ENCODE assay signal across 14 mouse cellular contexts in genomic region chr9:123489727-123490343, GRCm38 (mm10). TPM values are rescaled to one million over a fixed set of nuclear protein-coding genes. Genes with fewer than 3 reads are reported as not detected.
DNase-seq lines count a peak whose midpoint lies in the region; ATAC-seq lines count a peak whose summit lies in the region.
"Had no signal": no experiment of that assay in that cellular context is flagged by ENCODE, and none has a peak within 500 bp of the region (broad histone marks: within the 10 kb centered on the region; RNA-seq: fewer than 3 reads in every experiment).

No protein-coding gene starts in this region.

- peaks cover 16% of the 10 kb centered on the region; the same call in 1 of the 2 replicates for H3K36me3 ChIP-seq in kidney, embryonic 14.5 days (ENCODE audit: control insufficient read depth, insufficient read depth, low read length)
- H3K36me3 ChIP-seq in heart, embryonic 16.5 days (ENCODE audit: control insufficient read depth, insufficient read depth), result peaks cover 5% of the 10 kb centered on the region; the same call in 1 of the 2 replicates
- H3K36me3 ChIP-seq in midbrain, embryonic 10.5 days, result peaks cover 64% of the 10 kb centered on the region
- H3K36me3 ChIP-seq: hindbrain, embryonic 13.5 days had no signal

- H3K4me3 ChIP-seq in kidney, embryonic 14.5 days (ENCODE audit: low read length), result no peak overlapping the region
- H3K4me3 ChIP-seq in brown adipose tissue, adult 24 weeks (ENCODE audit: insufficient read depth, low read depth, low read length), result no peak overlapping the region
- H3K4me3 ChIP-seq in heart, embryonic 16.5 days (ENCODE audit: low read length), result no peak overlapping the region
- no peak overlapping the region for H3K4me3 ChIP-seq in midbrain, embryonic 10.5 days
- H3K4me3 ChIP-seq: forebrain, embryonic 10.5 days; hindbrain, embryonic 13.5 days had no signal

- H3K27ac ChIP-seq in kidney, embryonic 14.5 days (ENCODE audit: low read depth, low read length), result no peak overlapping the region; the same call in 1 of the 2 replicates
- peak overlapping the region; percentile 62; the same call in 1 of the 2 replicates for H3K27ac ChIP-seq in brown adipose tissue, adult 24 weeks (replicated peaks; ENCODE audit: low read depth, low read length)
- H3K27ac ChIP-seq in heart, embryonic 16.5 days (ENCODE audit: low read length), result peak overlapping the region; percentile 88
- H3K27ac ChIP-seq in midbrain, embryonic 10.5 days (replicated peaks), result no peak overlapping the region
- H3K27ac ChIP-seq: forebrain, embryonic 10.5 days; hindbrain, embryonic 13.5 days; macrophage had no signal

- H3K9ac ChIP-seq in kidney, embryonic 14.5 days (ENCODE audit: low read depth, low read length), result no peak overlapping the region
- H3K9ac ChIP-seq in heart, embryonic 16.5 days (ENCODE audit: low read length), result peak overlapping the region; percentile 52
- H3K9ac ChIP-seq: hindbrain, embryonic 13.5 days; liver, postnatal 0 days had no signal

- no peaks in the 10 kb centered on the region for H3K9me3 ChIP-seq in kidney, embryonic 14.5 days (ENCODE audit: control insufficient read depth, low read length)
- H3K9me3 ChIP-seq in heart, embryonic 16.5 days (replicated peaks; ENCODE audit: control insufficient read depth, low read length), result no peaks in the 10 kb centered on the region
- H3K9me3 ChIP-seq in midbrain, embryonic 10.5 days (replicated peaks), result no peaks in the 10 kb centered on the region
- H3K9me3 ChIP-seq: forebrain, embryonic 10.5 days; hindbrain, embryonic 13.5 days had no signal

- no peak overlapping the region for H3K4me2 ChIP-seq in kidney, embryonic 14.5 days (replicated peaks; ENCODE audit: low read depth, low read length)
- H3K4me2 ChIP-seq in heart, embryonic 16.5 days (ENCODE audit: low read depth, low read length), result peak overlapping the region; percentile 51; the same call in 1 of the 2 replicates
- H3K4me2 ChIP-seq: hindbrain, embryonic 13.5 days had no signal

- peak; percentile 78 for DNase-seq in gastrocnemius, adult 18-20 months (ENCODE audit: low spot score)
- no peak for DNase-seq in gastrocnemius, postnatal 10 days
- no peak for DNase-seq in kidney, postnatal 14 days
- no peak for DNase-seq in midbrain, embryonic 10.5 days (ENCODE audit: low spot score)
- DNase-seq in spleen, postnatal 36 days (ENCODE audit: low spot score in 2 of 2), result no peak
- DNase-seq: adrenal gland, adult 2 months; cerebellum, postnatal 10 days; liver, postnatal 0 days had no signal

- H3K4me1 ChIP-seq in kidney, embryonic 14.5 days (ENCODE audit: control insufficient read depth, insufficient read depth, low read length), result peaks cover 31% of the 10 kb centered on the region
- H3K4me1 ChIP-seq in brown adipose tissue, adult 24 weeks (ENCODE audit: control insufficient read depth, insufficient read depth, insufficient read length, low read length), result peaks cover 42% of the 10 kb centered on the region
- peaks cover 76% of the 10 kb centered on the region for H3K4me1 ChIP-seq in heart, embryonic 16.5 days (ENCODE audit: control insufficient read depth, insufficient read depth, low read length)
- peaks cover 11% of the 10 kb centered on the region for H3K4me1 ChIP-seq in midbrain, embryonic 10.5 days

- ATAC-seq in kidney, embryonic 14.5 days (ENCODE audit: low FRiP score, low TSS enrichment), result peak; percentile 48
- no peak for ATAC-seq in heart, embryonic 16.5 days (replicated peaks; ENCODE audit: extremely low read depth, insufficient read depth, low FRiP score)
- ATAC-seq: liver, postnatal 0 days had no signal

- WGBS in kidney, embryonic 14.5 days, result 51% methylated on average over 9 of the region's 9 CpGs
- 54% methylated on average over 9 of the region's 9 CpGs for WGBS in heart, embryonic 16.5 days
- 83% methylated on average over 9 of the region's 9 CpGs for WGBS in midbrain, embryonic 10.5 days

- no peaks in the 10 kb centered on the region for H3K27me3 ChIP-seq in kidney, embryonic 14.5 days (ENCODE audit: control insufficient read depth, insufficient read depth, low read length)
- H3K27me3 ChIP-seq in heart, embryonic 16.5 days (ENCODE audit: control insufficient read depth, insufficient read depth, low read length), result no peaks in the 10 kb centered on the region
- H3K27me3 ChIP-seq in midbrain, embryonic 10.5 days (ENCODE audit: low read depth, poor library complexity, severe bottlenecking), result no peaks in the 10 kb centered on the region
- H3K27me3 ChIP-seq: hindbrain, embryonic 13.5 days had no signal

RNA-seq across cellular contexts. Expression of gene Limd1, which starts 11.3 kb away (rescaled TPM):
- total RNA-seq in gastrocnemius, adult 18-20 months (2021), result 10 to 100 TPM; 31.3 to 37.1 TPM
- 10 to 100 TPM; 34.7 to 35.3 TPM for total RNA-seq in gastrocnemius, postnatal 10 days (2021)
- polyA plus RNA-seq in kidney, embryonic 14.5 days (2014; fragmentation: Nextera tagmentation; extraction: Ambion mirVana), result 36.7 and 55.9 TPM in 2 replicates
- polyA plus RNA-seq in brown adipose tissue, adult 24 weeks (2012; ENCODE audit: insufficient read depth, insufficient read length, missing spikeins), result 14.0 and 22.4 TPM in 2 replicates
- 56.6 and 62.4 TPM in 2 replicates for polyA plus RNA-seq in heart, embryonic 16.5 days (2015; fragmentation: Nextera tagmentation; extraction: Ambion mirVana)
- 50.1 and 51.6 TPM in 2 replicates for polyA plus RNA-seq in midbrain, embryonic 10.5 days (2016; fragmentation: Nextera tagmentation; extraction: Ambion mirVana)

RNA-seq across cellular contexts. Expression of gene Sacm1l, which starts 39.7 kb away (rescaled TPM):
- total RNA-seq in gastrocnemius, adult 18-20 months (2021), result 10 to 100 TPM; 18.2 to 22.7 TPM
- total RNA-seq in gastrocnemius, postnatal 10 days (2021), result 10 to 100 TPM; 21.7 to 24.0 TPM
- polyA plus RNA-seq in kidney, embryonic 14.5 days (2014; fragmentation: Nextera tagmentation; extraction: Ambion mirVana), result 37.5 and 56.3 TPM in 2 replicates
- polyA plus RNA-seq in brown adipose tissue, adult 24 weeks (2012; ENCODE audit: insufficient read depth, insufficient read length, missing spikeins), result 67.2 and 80.7 TPM in 2 replicates
- polyA plus RNA-seq in heart, embryonic 16.5 days (2015; fragmentation: Nextera tagmentation; extraction: Ambion mirVana), result 48.0 and 51.6 TPM in 2 replicates
- polyA plus RNA-seq in midbrain, embryonic 10.5 days (2016; fragmentation: Nextera tagmentation; extraction: Ambion mirVana), result 44.0 and 47.1 TPM in 2 replicates

Comparison
In these comparisons a context has a peak if more than half of its experiments do, and no peak if none do; other contexts are left out.
1. H3K27ac ChIP-seq: peak in brown adipose tissue, adult 24 weeks (single experiment) and heart, embryonic 16.5 days (single experiment); none in kidney, embryonic 14.5 days (single experiment) and midbrain, embryonic 10.5 days (single experiment).